Mouse (Mus musculus) CH12.LX (cell line): ENCODE data around the gene P4ha1. TPM values are rescaled to one million over a fixed set of nuclear protein-coding genes. Genes with fewer than 3 reads are reported as not detected.

Experiments used
- DNase-seq: peaks from one replicate; pipeline ENCODE4 v3.0.0-alpha.2; 2013; ENCODE audit errors: extremely low read depth
- H3K27ac ChIP-seq: 2 replicates; pipeline ENCODE4 v1.5.1; 2012; ENCODE audit warnings: low read depth, mild to moderate bottlenecking, control low read depth, moderate library complexity; ENCODE audit not compliant: insufficient read depth
- H3K27me3 ChIP-seq: replicated peaks from 2 replicates; pipeline ENCODE3; 2012; ENCODE audit warnings: inconsistent platforms
- H3K36me3 ChIP-seq, 2 experiments: replicated peaks in 1 of 2; 2 replicates each; pipeline versions ENCODE3 to v1.6.1; 2012; ENCODE audit warnings: inconsistent platforms in 1 of 2, low read length in 1 of 2, mild to moderate bottlenecking in 1 of 2, mixed read lengths in 1 of 2, moderate library complexity in 1 of 2; ENCODE audit not compliant: control insufficient read depth in 1 of 2, insufficient read depth in 1 of 2
- H3K4me1 ChIP-seq, 2 experiments: 2 replicates each; pipeline ENCODE4 v1.6.1; 2012; ENCODE audit warnings: inconsistent platforms in 1 of 2, moderate library complexity in 1 of 2; ENCODE audit not compliant: insufficient read depth in 2 of 2, control insufficient read depth in 1 of 2
- H3K4me2 ChIP-seq: 2 replicates; pipeline ENCODE4 v1.6.1; 2012; ENCODE audit warnings: low read depth, mild to moderate bottlenecking, control low read depth; ENCODE audit not compliant: poor library complexity, insufficient read depth, severe bottlenecking
- H3K4me3 ChIP-seq, 3 experiments: fragments of 150-350 bp in 1 of 3; sonication (generic) in 1 of 3; replicated peaks in 1 of 3; 2 replicates each; pipeline versions ENCODE3 to v1.5.1; 2011 to 2012; ENCODE audit warnings: low read depth in 2 of 3, low read length in 2 of 3, mild to moderate bottlenecking in 2 of 3, moderate library complexity in 2 of 3, control low read depth in 1 of 3, improper control_type of control experiment in 1 of 3, inconsistent platforms in 1 of 3, mixed read lengths in 1 of 3; ENCODE audit not compliant: poor library complexity in 1 of 3
- H3K79me2 ChIP-seq: replicated peaks from 2 replicates; pipeline ENCODE4 v1.6.1; 2012; ENCODE audit warnings: mild to moderate bottlenecking, moderate library complexity; ENCODE audit not compliant: control insufficient read depth, poor library complexity, insufficient read depth, severe bottlenecking; ENCODE audit errors: extremely low read depth
- H3K9ac ChIP-seq: 2 replicates; pipeline ENCODE4 v1.6.1; 2012; ENCODE audit warnings: low read depth, mild to moderate bottlenecking, control low read depth, moderate library complexity; ENCODE audit not compliant: insufficient read depth
- H3K9me3 ChIP-seq: replicated peaks from 2 replicates; pipeline ENCODE3; 2012; ENCODE audit warnings: low read length, inconsistent platforms, mixed read lengths
- E2F4 ChIP-seq: IDR thresholded peaks from 2 replicates; pipeline ENCODE4 v1.6.1; 2011; ENCODE audit warnings: low read depth, low read length, improper control_type of control experiment; ENCODE audit not compliant: insufficient replicate concordance
- ELF1 ChIP-seq: IDR thresholded peaks from 2 replicates; pipeline ENCODE4 v1.6.1; 2014; ENCODE audit warnings: low read depth, mild to moderate bottlenecking, inconsistent platforms, low read length, improper control_type of control experiment
- JUND ChIP-seq: conservative IDR thresholded peaks from 2 replicates; pipeline ENCODE4 v1.6.1; 2011; ENCODE audit warnings: low read depth, low read length, improper control_type of control experiment
- KAT2A ChIP-seq: IDR thresholded peaks from 2 replicates; pipeline ENCODE4 v1.6.1; 2012; ENCODE audit warnings: low read length, improper control_type of control experiment, inconsistent platforms; ENCODE audit not compliant: insufficient replicate concordance
- MXI1 ChIP-seq: IDR thresholded peaks from 2 replicates; pipeline ENCODE4 v1.6.1; 2011; ENCODE audit warnings: mild to moderate bottlenecking, low read depth, low read length, improper control_type of control experiment
- MYC ChIP-seq: IDR thresholded peaks from 2 replicates; pipeline ENCODE4 v1.6.1; 2011; ENCODE audit warnings: low read depth, mild to moderate bottlenecking, improper control_type of control experiment, low read length
- NELFE ChIP-seq: IDR thresholded peaks from 2 replicates; pipeline ENCODE4 v1.6.1; 2011; ENCODE audit warnings: low read depth, low read length, improper control_type of control experiment
- NRF1 ChIP-seq: IDR thresholded peaks from 2 replicates; pipeline ENCODE4 v1.6.1; 2014; ENCODE audit warnings: low read depth, mild to moderate bottlenecking, inconsistent platforms, low read length, improper control_type of control experiment, moderate library complexity
- POLR2AphosphoS2 ChIP-seq: IDR thresholded peaks from 2 replicates; pipeline ENCODE4 v1.6.1; 2011; ENCODE audit warnings: low read depth, low read length, improper control_type of control experiment
- RAD21 ChIP-seq: IDR thresholded peaks from 2 replicates; pipeline ENCODE4 v1.6.1; 2011; ENCODE audit warnings: low read depth, mild to moderate bottlenecking, low read length, improper control_type of control experiment, moderate library complexity
- RCOR1 ChIP-seq: conservative IDR thresholded peaks from 2 replicates; pipeline ENCODE4 v1.6.1; 2012; ENCODE audit warnings: low read depth, mild to moderate bottlenecking, inconsistent platforms, low read length, improper control_type of control experiment
- SIN3A ChIP-seq: IDR thresholded peaks from 2 replicates; pipeline ENCODE4 v1.6.1; 2012; ENCODE audit warnings: low read length, improper control_type of control experiment, inconsistent platforms
- TBP ChIP-seq: conservative IDR thresholded peaks from 2 replicates; pipeline ENCODE4 v1.6.1; 2011; ENCODE audit warnings: low read depth, low read length, improper control_type of control experiment
- UBTF ChIP-seq: IDR thresholded peaks from 2 replicates; pipeline ENCODE4 v1.6.1; 2012; ENCODE audit warnings: low read depth, mild to moderate bottlenecking, inconsistent platforms, low read length, improper control_type of control experiment, moderate library complexity
- USF1 ChIP-seq: IDR thresholded peaks from 2 replicates; pipeline ENCODE4 v1.6.1; 2014; ENCODE audit warnings: low read depth, mild to moderate bottlenecking, inconsistent platforms, low read length, improper control_type of control experiment
- USF2 ChIP-seq: conservative IDR thresholded peaks from 2 replicates; pipeline ENCODE4 v1.6.1; 2011; ENCODE audit warnings: low read depth, low read length, improper control_type of control experiment
- ZKSCAN1 ChIP-seq: IDR thresholded peaks from 2 replicates; pipeline ENCODE4 v1.6.1; 2012; ENCODE audit warnings: low read depth, inconsistent platforms, low read length, improper control_type of control experiment, borderline replicate concordance
- ZMIZ1 ChIP-seq: IDR thresholded peaks from 2 replicates; pipeline ENCODE4 v1.6.1; 2012; ENCODE audit warnings: low read depth, mild to moderate bottlenecking, inconsistent platforms, low read length, improper control_type of control experiment
- dilution Hi-C: fragments of 300-500 bp; cut with MboI; formaldehyde crosslinking; loops from 2 replicates; pipeline ENCODE4 v1.14.3; 2020; ENCODE audit warnings: low sequenced_read_pairs; ENCODE audit not compliant: extremely low pct_unique_long_range_greater_than_20kb, extremely low pct_ligation_motif_present
- in situ Hi-C: fragments of 300-500 bp; cut with MboI; formaldehyde crosslinking; loops from 3 replicates; pipeline ENCODE4 v1.14.3; 2019; ENCODE audit warnings: low sequenced_read_pairs, low pct_ligation_motif_present, low pct_unique_long_range_greater_than_20kb, mixed read lengths
- polyA plus RNA-seq: library from polyadenylated mRNA; unstranded; fragments of >175 nt; gene quantifications from 2 replicates; pipeline ENCODE4 v1.2.1, GENCODE M21; 2012; ENCODE audit warnings: low read depth; ENCODE audit not compliant: insufficient read length
- total RNA-seq, 2 experiments: library from RNA; depleted of rRNA; stranded (reverse); fragments of 300-350 nt in 1 of 2; fragments of >200 nt in 1 of 2; gene quantifications; 2 replicates each; pipeline ENCODE4 v1.2.3; 2012 to 2014

P4ha1 gene
- total and polyA plus RNA-seq, 3 experiments, result 38.4 to 138 (median 87.2) TPM

DNA sequence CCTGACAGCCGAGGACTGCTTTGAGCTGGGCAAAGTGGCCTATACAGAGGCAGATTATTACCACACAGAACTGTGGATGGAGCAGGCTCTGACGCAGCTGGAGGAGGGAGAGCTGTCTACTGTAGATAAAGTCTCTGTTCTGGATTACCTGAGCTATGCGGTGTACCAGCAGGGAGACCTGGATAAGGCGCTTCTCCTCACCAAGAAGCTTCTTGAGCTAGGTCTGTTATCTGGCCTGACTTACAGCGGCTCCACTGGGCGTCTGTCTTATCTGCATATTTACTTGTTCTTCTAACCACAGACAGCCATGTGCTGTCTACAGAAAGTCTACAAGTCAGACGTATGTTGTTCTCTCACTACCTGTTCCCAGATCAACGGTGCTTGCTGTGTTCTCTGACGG is 25.1 kb downstream of the P4ha1 start:
- no peak for DNase-seq
- no peaks in the 10 kb centered on the region for H3K4me1 ChIP-seq
- H3K27ac ChIP-seq, result no peak overlapping the region

GRCm38 (mm10) chr10:59349536-59349935 is 26.4 kb downstream of the P4ha1 start:
- TF ChIP-seq NRF1, result no peak
- in situ Hi-C loops, result no loop called here
- Histone ChIP-seq H3K4me1 (no peaks in the 10 kb centered on the region), H3K36me3 (peaks cover 47 to 86% of the 10 kb centered on the region in 2 experiments), H3K9me3 (no peaks in the 10 kb centered on the region), H3K27ac (no peak overlapping the region), H3K9ac (no peak overlapping the region), H3K27me3 (no peaks in the 10 kb centered on the region), H3K4me3 (no peak overlapping the region), H3K79me2 (no peaks in the 10 kb centered on the region), H3K4me2 (no peak overlapping the region)
- no peak for DNase-seq
- dilution Hi-C loops, result no loop called here

More for the DNA sequence above, 25.1 kb downstream of the P4ha1 start:
- H3K27me3 ChIP-seq, result no peaks in the 10 kb centered on the region
- in situ Hi-C loops (no loop called here), dilution Hi-C loops (no loop called here)
- no peaks in the 10 kb centered on the region for H3K9me3 ChIP-seq
- H3K4me2 ChIP-seq, result no peak overlapping the region
- H3K9ac ChIP-seq, result no peak overlapping the region
- H3K79me2 ChIP-seq, result no peaks in the 10 kb centered on the region
- H3K36me3 ChIP-seq, result peaks cover 42 to 86% of the 10 kb centered on the region in 2 experiments
- H3K4me3 ChIP-seq, result no peak overlapping the region
- TF ChIP-seq NRF1 (no peak), MXI1 (no peak), TBP (no peak), ZKSCAN1 (no peak), NELFE (no peak), MYC (no peak), KAT2A (no peak), UBTF (no peak), POLR2AphosphoS2 (no peak), RCOR1 (no peak), JUND (no peak), SIN3A (no peak), USF1 (no peak), USF2 (no peak), E2F4 (no peak), ZMIZ1 (no peak), ELF1 (no peak), RAD21 (no peak)
